Mouse (Mus musculus) gastrocnemius, adult 18-20 months (tissue): ENCODE data around the gene Wnt10a. TPM values are rescaled to one million over a fixed set of nuclear protein-coding genes. Genes with fewer than 3 reads are reported as not detected.
A peak's percentile ranks its signal among the peaks of the same experiment; 100 is the strongest.

Experiments
- DNase-seq: peaks from one replicate; pipeline ENCODE4 v3.0.0; 2021; ENCODE audit warnings: low spot score
- long read RNA-seq, 2 experiments: library from polyadenylated mRNA; stranded (forward); transcript quantifications; one replicate each; pipeline ENCODE4 v2.0.0; 2021
- total RNA-seq, 2 experiments: library from RNA; stranded (reverse); gene quantifications; 2 replicates each; pipeline ENCODE4 v1.2.3; 2021

Wnt10a gene
- under 1 TPM; 0.11 to 0.14 TPM for total RNA-seq
- long read RNA-seq, experiment 1: 0 reads
- long read RNA-seq, experiment 2, partial matches to known transcripts: 1 of 1 reads
- long read RNA-seq, experiment 2, other reads (novel, unspliced or antisense): 0 of 1 reads

DNA sequence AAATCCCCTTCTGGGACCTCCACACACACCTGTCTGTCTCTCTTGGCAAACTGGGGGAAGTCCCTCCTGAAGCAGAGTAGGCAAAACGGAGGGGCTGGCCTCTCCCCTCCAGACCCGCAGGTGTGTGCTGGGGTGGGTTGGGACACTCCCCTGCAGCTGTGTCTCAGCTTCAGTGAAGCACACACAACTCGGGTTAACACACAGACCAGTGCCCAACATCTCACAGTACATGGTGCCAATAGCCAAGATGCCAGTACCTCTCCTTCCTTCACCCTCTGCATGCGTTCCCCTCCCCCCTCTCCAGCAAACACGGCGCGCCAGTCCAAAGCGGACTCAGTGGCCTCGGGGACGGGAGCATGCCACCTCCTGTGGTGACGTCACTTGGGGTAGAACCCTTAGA lies at the start of gene Wnt10a:
TSS of gene Wnt10a (plus strand) at position 268 of the 400 bp plus-strand sequence.
- DNase-seq: no peak

DNA sequence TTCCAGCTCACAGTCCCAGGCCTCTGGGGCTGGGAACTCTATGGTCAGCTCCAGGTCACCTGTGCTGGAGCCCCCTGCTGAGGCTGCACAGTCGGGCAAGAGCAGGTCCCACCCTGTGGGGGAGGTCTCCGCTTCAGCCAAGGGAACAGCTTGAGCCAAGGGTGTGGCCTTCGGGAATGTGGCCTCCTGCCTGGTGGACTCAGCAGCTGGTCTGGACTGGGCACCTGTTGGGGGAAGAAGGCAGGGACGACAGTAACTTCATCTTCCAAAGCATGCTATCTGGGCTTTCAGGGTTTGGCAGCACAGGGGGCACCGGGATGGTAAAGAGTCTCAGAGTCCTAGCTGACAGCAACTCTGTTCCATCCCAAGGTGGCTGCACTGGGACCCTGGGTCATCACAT lies 44.0 kb upstream of the Wnt10a start:
- DNase-seq: peak; percentile 78

DNA sequence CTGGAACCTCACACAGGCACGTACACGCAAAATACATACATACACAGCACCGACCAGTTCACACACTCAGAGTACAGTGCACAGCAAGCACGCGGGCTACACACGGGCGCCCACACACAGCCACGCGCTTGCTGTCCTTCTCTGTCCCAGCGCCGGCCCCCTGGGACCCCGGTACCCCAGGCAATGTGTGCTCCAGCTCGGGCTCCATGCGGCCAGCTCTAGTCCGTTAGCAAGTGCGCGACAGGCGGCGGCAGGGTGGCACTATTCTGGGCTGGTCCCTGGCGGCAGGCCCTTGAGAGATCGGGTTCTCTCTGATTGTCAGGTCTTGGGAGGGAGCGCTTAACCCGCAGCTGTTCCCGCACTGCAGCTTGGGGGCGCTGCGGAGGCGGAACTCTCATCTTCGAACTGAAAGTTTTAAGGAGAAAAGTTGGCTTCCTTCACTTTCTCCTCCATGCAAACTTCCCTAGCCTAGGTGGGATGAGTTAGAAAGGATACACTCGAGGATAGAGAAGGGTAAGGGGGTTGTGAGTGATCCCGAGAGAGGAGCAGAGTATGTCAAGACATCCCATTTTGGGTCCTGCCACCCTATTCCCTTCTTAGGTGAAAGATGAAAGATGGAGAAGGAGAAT lies 42.6 kb upstream of the Wnt10a start, which contains the start of gene Prkag3:
TSS of gene Prkag3 (minus strand) at position 579 of the 629 bp plus-strand sequence.
- peak; percentile 90 for DNase-seq

GRCm38 (mm10) chr1:74749301-74749700 lies 42.0 kb upstream of the Wnt10a start:
- peak; percentile 83 for DNase-seq

GRCm38 (mm10) chr1:74750683-74751082 lies 40.6 kb upstream of the Wnt10a start:
- no peak for DNase-seq

- DNase-seq: no peak
Observed at GRCm38 (mm10) chr1:74752150-74752549, 39.2 kb upstream of the Wnt10a start.

DNA sequence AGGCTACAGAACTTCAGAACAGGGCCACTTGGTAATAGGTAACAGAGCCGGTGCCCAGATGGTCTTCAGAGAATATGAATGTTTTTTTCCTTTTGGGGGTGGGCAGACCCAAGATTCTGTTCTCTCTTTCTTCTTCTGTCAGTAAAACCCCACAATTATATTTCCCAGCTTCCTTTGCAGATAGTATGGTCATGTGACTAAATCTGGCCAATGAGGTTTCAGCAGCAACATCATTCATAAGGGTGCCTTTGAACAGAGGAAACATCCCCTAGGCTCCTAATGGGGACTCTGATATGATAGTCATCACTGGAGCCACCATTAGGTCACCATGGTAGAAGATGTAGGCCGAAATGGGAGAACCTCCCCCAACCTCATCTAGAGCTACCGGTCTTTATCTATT lies 38.5 kb upstream of the Wnt10a start:
- DNase-seq: no peak

GRCm38 (mm10) chr1:74753266-74753974 lies 37.9 kb upstream of the Wnt10a start:
- DNase-seq: no peak

DNA sequence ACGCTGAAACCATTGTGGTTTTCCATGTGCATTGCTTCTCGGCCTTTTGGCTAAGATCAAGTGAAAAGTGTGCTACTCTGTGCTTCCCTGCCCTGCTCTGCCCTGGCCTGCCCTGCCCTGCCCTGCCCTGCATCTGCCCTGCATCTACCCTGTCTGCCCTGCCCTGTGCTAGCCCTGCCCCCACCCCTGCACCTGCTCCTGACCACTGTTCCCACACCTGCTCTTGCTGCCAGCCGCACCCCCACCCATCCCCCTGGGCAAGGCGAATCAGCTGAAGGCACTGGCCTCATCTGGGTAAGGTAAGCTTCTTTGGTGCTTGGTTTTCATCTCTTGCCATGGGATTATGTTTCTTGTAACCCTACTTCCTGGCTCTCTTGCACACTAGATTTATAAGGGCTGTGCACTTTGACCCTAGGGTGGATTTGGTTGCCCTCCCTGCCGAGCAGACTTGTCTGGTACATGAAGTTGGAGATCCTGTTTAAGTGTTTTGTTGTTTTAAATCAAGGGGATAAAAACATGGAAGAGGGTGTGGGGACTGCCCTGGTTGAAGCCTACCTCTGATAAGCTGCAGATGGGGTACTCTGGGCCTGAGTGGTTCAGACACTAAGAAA lies 37.0 kb upstream of the Wnt10a start:
- peak; percentile 85 for DNase-seq

GRCm38 (mm10) chr1:74759773-74760172 lies 31.5 kb upstream of the Wnt10a start:
- peak; percentile 67 for DNase-seq

DNA sequence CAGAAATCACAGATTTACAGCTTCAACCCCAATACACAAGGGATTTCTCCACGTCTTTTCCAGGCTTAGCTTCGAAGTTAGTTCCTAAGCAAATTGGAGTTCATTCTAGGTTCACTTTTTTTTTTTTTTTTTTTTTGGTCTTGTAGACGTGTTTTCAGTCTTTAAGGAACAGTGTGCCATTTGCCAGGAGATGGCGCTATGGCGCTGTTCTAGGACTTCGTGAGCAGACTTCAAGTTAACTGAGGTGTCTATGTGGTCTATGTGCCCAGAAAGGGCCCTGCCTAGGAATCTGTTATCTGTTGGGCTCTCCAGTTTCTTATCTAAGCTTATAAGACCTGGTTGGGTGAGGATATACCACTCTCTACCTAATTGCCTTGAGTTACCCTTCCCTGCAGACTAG lies 28.2 kb upstream of the Wnt10a start:
- DNase-seq: peak; percentile 73

- DNase-seq: no peak
Observed at GRCm38 (mm10) chr1:74770727-74771466, 20.4 kb upstream of the Wnt10a start.

DNA sequence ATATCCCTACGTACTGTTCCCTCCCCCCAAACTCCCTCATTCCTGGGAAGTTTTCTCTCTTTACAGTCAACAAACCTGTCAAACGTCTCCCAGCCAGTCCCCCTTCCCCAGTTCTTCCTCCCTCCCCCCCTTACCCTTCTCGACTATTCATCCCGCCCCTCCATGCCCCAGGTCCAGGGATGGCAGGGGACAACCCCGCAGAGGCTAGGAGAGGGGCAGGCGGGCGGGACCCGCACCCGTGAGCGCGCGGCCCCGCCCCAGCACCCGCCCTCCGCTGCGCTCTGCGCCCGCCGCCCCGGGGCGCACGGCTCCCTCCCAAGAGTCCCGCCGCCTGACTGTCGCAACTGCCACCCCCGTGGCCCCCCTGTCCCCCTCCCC lies 19.9 kb upstream of the Wnt10a start:
- no peak for DNase-seq

GRCm38 (mm10) chr1:74771845-74771930 lies 19.6 kb upstream of the Wnt10a start, which contains the start of gene Wnt6:
Gene Wnt6, plus strand, starts transcription at chr1:74771892.
- DNase-seq: no peak

GRCm38 (mm10) chr1:74771931-74772620 lies 19.2 kb upstream of the Wnt10a start:
- DNase-seq: no peak

GRCm38 (mm10) chr1:74773136-74773535 lies 18.2 kb upstream of the Wnt10a start:
- DNase-seq: peak; percentile 87

DNA sequence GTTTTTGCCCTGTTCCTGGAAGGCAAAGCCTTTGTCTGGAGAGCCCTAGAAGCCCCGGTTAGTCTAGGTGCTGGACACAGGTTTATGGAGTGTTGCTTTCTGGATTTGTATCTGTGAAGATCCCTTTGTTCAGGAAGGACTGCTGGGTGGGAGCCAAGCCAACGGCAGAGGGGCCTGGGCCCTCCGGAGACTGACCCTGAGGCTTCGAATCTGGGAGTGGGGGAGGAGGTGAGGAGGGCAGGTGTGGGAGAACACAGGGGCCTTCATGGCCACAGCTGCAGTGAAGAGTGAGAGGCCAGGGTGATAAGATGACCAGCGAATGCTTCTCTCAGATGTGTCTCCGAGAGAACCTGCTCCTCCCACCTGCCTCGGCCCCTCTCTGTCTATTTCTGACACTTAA lies 17.3 kb upstream of the Wnt10a start:
- no peak for DNase-seq

DNA sequence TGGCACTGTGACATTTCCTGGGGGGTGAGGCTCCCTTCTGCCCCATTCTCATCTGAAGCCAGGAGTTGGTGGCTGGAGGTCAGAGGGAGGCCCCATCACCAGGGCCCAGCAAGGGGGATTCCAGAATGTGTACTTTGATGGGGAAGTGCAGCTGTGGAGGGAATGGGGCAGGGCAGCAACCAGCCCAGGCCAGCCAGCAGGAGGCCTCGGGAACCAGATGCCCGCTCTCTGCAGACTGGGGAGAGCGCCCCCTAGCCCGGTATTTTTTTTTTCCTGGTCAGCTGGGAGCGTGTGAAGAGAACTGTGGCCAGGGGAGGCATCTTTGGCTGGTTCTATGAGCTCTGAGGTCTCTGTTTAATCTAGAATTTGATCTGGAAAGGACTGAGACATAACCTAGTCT lies 15.5 kb upstream of the Wnt10a start:
- DNase-seq: no peak

DNA sequence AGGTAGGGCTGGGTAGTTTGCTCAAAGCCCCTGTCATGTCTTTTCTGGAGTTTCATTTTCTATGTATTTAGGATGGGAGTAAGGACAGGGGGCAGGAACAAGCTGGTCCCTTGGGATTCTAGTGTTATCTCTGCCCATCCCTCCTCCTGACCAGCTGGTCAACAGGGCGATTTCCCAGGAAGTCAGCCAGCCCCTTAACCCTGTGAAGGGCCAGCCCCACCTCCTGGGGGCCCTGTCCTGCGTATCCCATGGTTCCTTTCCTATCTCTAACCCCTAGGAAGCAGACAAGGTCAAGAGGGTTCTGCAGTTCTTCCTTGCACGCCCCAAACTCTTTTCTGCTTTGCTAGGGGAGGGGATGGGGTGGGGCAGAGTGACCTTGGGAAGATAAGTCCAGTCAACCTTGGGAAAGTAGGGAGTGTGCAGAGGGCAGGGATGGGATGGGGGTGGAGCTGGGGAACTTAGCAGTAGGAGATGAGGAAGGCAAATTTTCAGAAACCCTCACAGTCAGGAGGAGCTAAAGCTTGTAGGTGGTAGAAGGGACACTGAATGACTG lies 12.3 kb upstream of the Wnt10a start:
- DNase-seq: no peak

DNA sequence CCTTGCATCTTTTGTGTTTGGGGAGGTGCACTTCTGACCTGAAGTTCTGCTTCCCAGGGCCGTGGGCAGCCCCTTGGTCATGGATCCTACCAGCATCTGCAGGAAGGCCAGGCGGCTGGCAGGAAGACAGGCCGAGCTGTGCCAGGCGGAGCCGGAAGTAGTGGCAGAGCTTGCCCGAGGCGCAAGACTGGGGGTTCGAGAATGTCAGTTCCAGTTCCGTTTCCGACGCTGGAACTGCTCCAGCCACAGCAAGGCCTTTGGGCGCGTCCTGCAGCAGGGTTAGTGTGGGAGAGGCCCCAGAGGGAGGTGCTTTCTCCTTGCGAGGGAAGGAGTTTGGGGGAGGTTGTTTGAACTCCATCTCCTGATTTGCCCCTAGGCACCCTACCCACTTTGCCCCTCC lies 9.3 kb upstream of the Wnt10a start:
- DNase-seq: no peak

DNA sequence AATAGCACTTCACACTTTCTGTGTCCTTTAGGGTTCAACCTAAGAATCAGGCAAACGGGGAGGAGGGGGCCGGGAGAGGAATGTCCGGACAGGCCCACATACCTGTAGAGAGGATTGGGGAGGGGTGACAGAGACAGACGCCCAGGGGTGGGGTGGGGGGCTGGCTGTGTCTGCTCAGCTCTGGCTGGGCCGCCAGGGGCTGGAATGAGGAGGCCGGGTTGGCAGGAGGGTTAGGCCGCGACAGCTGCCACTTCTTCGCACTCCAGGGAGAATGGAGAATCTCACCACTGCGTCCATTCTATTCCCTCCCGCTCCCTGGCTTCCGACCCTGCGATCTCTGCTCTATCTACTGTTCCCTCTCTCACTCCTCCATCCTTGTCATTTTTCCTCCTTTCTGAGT lies 7.8 kb upstream of the Wnt10a start:
- no peak for DNase-seq
